Mouse (Mus musculus): ENCODE measurements at regions not wholly inside any gene's neighbourhood (a gene's known extent, or its start where the extent isn't known, plus 50 kb on each side); places are given as distances from the start of the nearest gene placed in this dataset.

- DNase-seq: no peak
Measured at GRCm38 (mm10) chr15:59954345-59954744, 62.1 kb downstream of the 4933412E24Rik start.

- no peak for DNase-seq
Measured at GRCm38 (mm10) chr15:59953857-59954256, 62.6 kb downstream of the 4933412E24Rik start.

- DNase-seq: no peak
Measured at GRCm38 (mm10) chr15:59950617-59951216, 65.7 kb downstream of the 4933412E24Rik start.

GRCm38 (mm10) chr15:59945208-59945607 is 71.2 kb downstream of the 4933412E24Rik start:
- DNase-seq: no peak

GRCm38 (mm10) chr15:59936486-59936885 is 79.9 kb downstream of the 4933412E24Rik start:
- DNase-seq: no peak

- DNase-seq: no peak
Measured at GRCm38 (mm10) chr15:59913860-59914259, 102.6 kb downstream of the 4933412E24Rik start.

GRCm38 (mm10) chr15:59908300-59908699 is 108.1 kb downstream of the 4933412E24Rik start:
- no peak for DNase-seq

GRCm38 (mm10) chr15:59905832-59906797 is 110.3 kb downstream of the 4933412E24Rik start:
- no peak for DNase-seq

GRCm38 (mm10) chr15:59904741-59905140 is 111.7 kb downstream of the 4933412E24Rik start:
- no peak for DNase-seq

GRCm38 (mm10) chr15:59888996-59889395 is 127.4 kb downstream of the 4933412E24Rik start:
- DNase-seq: no peak

GRCm38 (mm10) chr15:59888131-59888459 is 128.3 kb downstream of the 4933412E24Rik start:
- no peak for DNase-seq

GRCm38 (mm10) chr15:59887381-59888130 is 128.9 kb downstream of the 4933412E24Rik start:
- no peak for DNase-seq

- DNase-seq: no peak
Measured at GRCm38 (mm10) chr15:59886036-59886435, 130.4 kb downstream of the 4933412E24Rik start.

- DNase-seq: no peak
Measured at GRCm38 (mm10) chr15:59882444-59882843, 134.0 kb downstream of the 4933412E24Rik start.

- no peak for DNase-seq
Measured at GRCm38 (mm10) chr15:59880426-59880825, 136.0 kb downstream of the 4933412E24Rik start.

GRCm38 (mm10) chr15:59879311-59879710 is 137.1 kb downstream of the 4933412E24Rik start:
- DNase-seq: no peak

GRCm38 (mm10) chr15:59876279-59876742 is 140.1 kb downstream of the 4933412E24Rik start:
- no peak for DNase-seq

- no peak for DNase-seq
Measured at GRCm38 (mm10) chr15:59866701-59867100, 149.7 kb downstream of the 4933412E24Rik start.

GRCm38 (mm10) chr15:59864746-59865499 is 151.5 kb downstream of the 4933412E24Rik start:
- DNase-seq: peak; percentile 13

GRCm38 (mm10) chr15:59852271-59853000 is 164.0 kb downstream of the 4933412E24Rik start:
- DNase-seq: no peak

GRCm38 (mm10) chr15:59845158-59845739 is 171.2 kb downstream of the 4933412E24Rik start:
- DNase-seq: no peak
